Mouse (Mus musculus) cortical plate, adult 2 months (tissue): ENCODE results near the gene Mapt. TPM values are rescaled to one million over a fixed set of nuclear protein-coding genes. Genes with fewer than 3 reads are reported as not detected.

ENCODE experiments used
- H3K27ac ChIP-seq: fragments of 200-500 bp; 2 replicates; pipeline ENCODE4 v1.5.1; 2012; ENCODE audit warnings: low read length, control low read depth, inconsistent platforms; ENCODE audit not compliant: insufficient read depth
- H3K4me1 ChIP-seq: fragments of 200-500 bp; 2 replicates; pipeline ENCODE4 v1.6.1; 2011; ENCODE audit warnings: low read length; ENCODE audit not compliant: control insufficient read depth, insufficient read depth
- H3K4me3 ChIP-seq: fragments of 200-500 bp; 2 replicates; pipeline ENCODE4 v1.5.1; 2011; ENCODE audit warnings: mild to moderate bottlenecking, low read length, control low read depth; ENCODE audit not compliant: insufficient read depth
- CTCF ChIP-seq: fragments of 200-500 bp; IDR thresholded peaks from 2 replicates; pipeline ENCODE4 v1.5.1; 2011; ENCODE audit warnings: mild to moderate bottlenecking, control low read depth, low read length; ENCODE audit not compliant: insufficient read depth; ENCODE audit errors: extremely low read depth
- POLR2A ChIP-seq: fragments of 200-500 bp; IDR thresholded peaks from 2 replicates; pipeline ENCODE4 v1.6.1; 2011; ENCODE audit warnings: mild to moderate bottlenecking, low read length, control low read depth; ENCODE audit not compliant: insufficient read depth; ENCODE audit errors: extremely low read depth
- polyA plus RNA-seq: library from polyadenylated mRNA; depleted of rRNA; stranded (reverse); fragments of >200 nt; gene quantifications from 2 replicates; pipeline ENCODE4 v1.2.3, GENCODE M21; 2012

The Mapt gene
- polyA plus RNA-seq, 1 experiment = 270 TPM

DNA sequence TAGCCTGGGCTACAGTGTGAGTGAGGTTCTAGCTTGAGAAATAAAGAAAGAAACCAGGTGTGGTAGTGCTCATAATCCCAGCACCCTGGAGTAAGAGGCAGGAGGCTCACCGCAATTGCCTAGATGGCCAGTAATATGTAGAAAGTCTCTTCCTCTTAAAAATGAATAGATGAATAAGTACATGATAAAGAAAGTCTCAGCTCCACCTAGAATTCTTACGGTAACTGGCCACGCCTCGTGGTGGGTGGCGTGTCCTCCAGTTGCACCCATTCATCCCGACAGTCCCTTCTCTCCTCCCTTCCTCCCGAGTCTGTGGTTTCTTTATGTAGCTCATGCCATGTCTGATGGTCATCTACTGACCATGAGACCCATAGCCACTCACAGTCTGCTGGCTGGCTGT is 74.5 kb downstream of the Mapt start:
- Histone ChIP-seq H3K27ac (no peak overlapping the region), H3K4me1 (peaks cover 3% of the 10 kb centered on the region), H3K4me3 (no peak overlapping the region)
- no peak for TF ChIP-seq POLR2A
- TF ChIP-seq CTCF = no peak

GRCm38 (mm10) chr11:104306483-104306882 is 75.3 kb downstream of the Mapt start:
- H3K27ac ChIP-seq = no peak overlapping the region
- TF ChIP-seq CTCF (no peak), POLR2A (no peak)
- H3K4me1 ChIP-seq = peaks cover 3% of the 10 kb centered on the region

GRCm38 (mm10) chr11:104307136-104307535 is 75.9 kb downstream of the Mapt start:
- no peak overlapping the region for H3K27ac ChIP-seq
- TF ChIP-seq CTCF (no peak), POLR2A (no peak)
- H3K4me3 ChIP-seq = no peak overlapping the region
- peaks cover 3% of the 10 kb centered on the region for H3K4me1 ChIP-seq

More at GRCm38 (mm10) chr11:104306483-104306882, 75.3 kb downstream of the Mapt start:
- H3K4me3 ChIP-seq = no peak overlapping the region

DNA sequence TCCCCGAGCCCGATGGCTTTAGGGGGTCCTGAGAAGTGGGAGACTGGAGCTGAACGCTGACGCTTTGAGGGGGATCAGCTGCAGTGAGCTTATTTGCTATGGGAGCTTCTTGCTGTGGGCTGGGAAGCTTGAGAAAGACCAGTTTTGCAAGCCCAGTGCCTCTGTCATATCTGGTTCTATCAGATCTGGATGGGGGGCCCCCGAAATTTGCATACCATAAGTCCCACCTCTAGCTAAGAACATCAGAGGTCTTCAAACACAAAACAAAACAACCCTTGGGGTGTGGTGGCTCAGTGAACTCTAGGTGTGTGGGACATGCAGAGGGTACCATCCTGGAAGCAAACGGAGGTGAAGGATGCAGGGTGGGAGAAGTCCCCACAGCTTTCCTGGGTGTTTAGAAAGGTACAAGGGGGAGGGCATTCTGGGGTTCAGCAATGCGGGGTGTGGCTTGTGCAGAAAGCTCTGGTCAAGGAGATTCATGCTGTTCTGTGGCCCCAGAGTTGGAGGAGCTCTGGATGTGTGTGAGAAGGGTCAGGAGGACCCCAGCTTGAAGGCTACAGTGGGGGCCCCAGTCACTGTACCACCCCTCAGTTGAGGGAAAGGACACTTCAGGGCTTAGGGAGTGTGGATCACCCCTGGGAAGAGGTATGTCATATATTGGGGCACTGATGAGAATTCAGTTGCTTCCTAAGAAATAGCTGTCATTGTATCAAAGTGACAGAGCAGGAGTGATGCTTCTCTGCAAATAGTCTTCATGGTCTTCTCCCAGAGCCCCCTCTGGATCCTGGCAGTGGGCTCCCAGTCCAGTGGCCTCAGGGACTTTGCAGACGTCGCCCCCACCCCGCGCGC is 78.4 kb downstream of the Mapt start:
- no peak overlapping the region for H3K4me3 ChIP-seq
- H3K4me1 ChIP-seq = no peaks in the 10 kb centered on the region
- TF ChIP-seq POLR2A (no peak), CTCF (no peak)
- no peak overlapping the region for H3K27ac ChIP-seq

GRCm38 (mm10) chr11:104310226-104310887 is 79.2 kb downstream of the Mapt start:
- H3K4me3 ChIP-seq = no peak overlapping the region
- H3K27ac ChIP-seq = no peak overlapping the region
- H3K4me1 ChIP-seq = no peaks in the 10 kb centered on the region
- no peak for TF ChIP-seq CTCF
- TF ChIP-seq POLR2A = no peak

DNA sequence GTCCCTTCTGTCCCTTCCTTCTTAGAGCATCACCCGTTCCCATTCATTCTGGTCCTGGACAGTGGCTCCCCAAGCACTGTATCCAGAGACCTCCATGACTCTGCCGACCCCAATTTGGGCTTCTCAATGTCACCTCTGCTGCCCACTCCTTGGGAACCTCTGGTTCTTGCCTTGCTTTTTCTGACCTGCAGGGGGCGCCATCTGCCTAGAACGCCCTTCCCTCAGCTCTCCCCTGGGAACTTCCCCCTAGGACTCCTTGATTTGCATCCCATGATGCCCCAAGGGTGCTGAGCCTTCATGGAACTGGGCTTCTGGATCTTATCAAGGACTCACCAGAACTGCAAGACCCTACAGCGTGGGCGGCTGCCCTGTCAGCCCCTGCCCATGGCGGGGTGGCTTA is 80.5 kb downstream of the Mapt start:
- TF ChIP-seq CTCF (peak; percentile 35; the same call in 1 of the 2 replicates), POLR2A (no peak)
- Histone ChIP-seq H3K4me3 (no peak overlapping the region), H3K27ac (no peak overlapping the region), H3K4me1 (no peaks in the 10 kb centered on the region)

GRCm38 (mm10) chr11:104315703-104316102 is 84.5 kb downstream of the Mapt start:
- no peak overlapping the region for H3K4me3 ChIP-seq
- H3K4me1 ChIP-seq = peaks cover 2% of the 10 kb centered on the region; the same call in 1 of the 2 replicates
- no peak overlapping the region for H3K27ac ChIP-seq
- TF ChIP-seq CTCF (peak; percentile 95), POLR2A (no peak)

- Histone ChIP-seq H3K4me1 (peaks cover 2% of the 10 kb centered on the region; the same call in 1 of the 2 replicates), H3K4me3 (no peak overlapping the region), H3K27ac (no peak overlapping the region)
- TF ChIP-seq CTCF (no peak), POLR2A (no peak)
Observed at GRCm38 (mm10) chr11:104316685-104317400, 85.7 kb downstream of the Mapt start.

DNA sequence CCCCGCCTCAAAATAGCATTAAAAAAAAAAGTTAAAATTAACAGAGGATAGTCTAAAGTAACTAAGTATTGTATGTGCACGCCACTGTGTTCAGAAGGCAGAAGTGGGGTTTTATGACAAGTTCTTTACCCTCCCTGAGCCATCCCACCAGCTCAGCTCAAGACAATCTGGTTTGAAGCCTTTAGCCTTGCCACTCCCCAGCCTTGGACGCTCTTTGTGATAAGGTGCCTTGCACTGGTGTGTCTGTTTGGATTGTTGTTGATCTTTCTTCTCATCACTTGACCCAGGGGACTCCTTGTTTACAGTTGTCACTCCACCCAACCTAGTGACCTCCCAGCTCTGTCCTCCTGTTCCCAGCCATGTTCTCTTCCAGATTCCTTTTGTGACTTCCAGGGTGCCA is 86.4 kb downstream of the Mapt start:
- Histone ChIP-seq H3K4me1 (peaks cover 2% of the 10 kb centered on the region; the same call in 1 of the 2 replicates), H3K27ac (no peak overlapping the region), H3K4me3 (no peak overlapping the region)
- TF ChIP-seq POLR2A (no peak), CTCF (no peak)
